Mouse (Mus musculus) heart, embryonic 12.5 days (tissue): ENCODE data around the gene Fdps. TPM values are rescaled to one million over a fixed set of nuclear protein-coding genes. Genes with fewer than 3 reads are reported as not detected.

Experiments
- ATAC-seq: fragments of 200-750 bp; cut with Nextera tagmentation; 2 replicates; pipeline ENCODE4 v1.8.0; 2017; ENCODE audit warnings: moderate TSS enrichment, moderate library complexity; ENCODE audit not compliant: insufficient number of reproducible peaks, low FRiP score
- H3K27ac ChIP-seq: fragments of 300-500 bp; sonication (generic); 2 replicates; pipeline ENCODE4 v1.5.1; 2016; ENCODE audit warnings: mild to moderate bottlenecking, moderate library complexity; ENCODE audit not compliant: poor library complexity, severe bottlenecking
- H3K27me3 ChIP-seq: fragments of 300-500 bp; sonication (generic); replicated peaks from 2 replicates; pipeline ENCODE4 v1.6.1; 2016; ENCODE audit warnings: mild to moderate bottlenecking, moderate library complexity
- H3K36me3 ChIP-seq: fragments of 300-500 bp; sonication (generic); 2 replicates; pipeline ENCODE4 v1.6.1; 2016; ENCODE audit warnings: mild to moderate bottlenecking, moderate library complexity
- H3K4me1 ChIP-seq: fragments of 300-500 bp; sonication (generic); replicated peaks from 2 replicates; pipeline ENCODE4 v1.6.1; 2016; ENCODE audit warnings: mild to moderate bottlenecking
- H3K4me2 ChIP-seq: fragments of 300-500 bp; sonication (generic); 2 replicates; pipeline ENCODE4 v1.6.1; 2016; ENCODE audit warnings: mild to moderate bottlenecking, moderate library complexity
- H3K4me3 ChIP-seq: fragments of 300-500 bp; sonication (generic); 2 replicates; pipeline ENCODE4 v1.5.1; 2016; ENCODE audit warnings: mild to moderate bottlenecking
- H3K9ac ChIP-seq: fragments of 300-500 bp; sonication (generic); 2 replicates; pipeline ENCODE4 v1.6.1; 2016; ENCODE audit warnings: mild to moderate bottlenecking, moderate library complexity
- H3K9me3 ChIP-seq: fragments of 300-500 bp; sonication (generic); replicated peaks from 2 replicates; pipeline ENCODE4 v1.6.1; 2016; ENCODE audit warnings: mild to moderate bottlenecking, moderate library complexity
- WGBS: fragments of 180-500 bp; shearing (Covaris S2); methylation state at CpG from one replicate; pipeline ENCODE4 v1.1.7; 2016; 5-methylcytosine and 5-hydroxymethylcytosine counted together
- polyA plus RNA-seq: library from polyadenylated mRNA; unstranded; fragments of >200 nt; fragmentation: Nextera tagmentation; extraction: Ambion mirVana; gene quantifications from 2 replicates; pipeline ENCODE4 v1.2.1, GENCODE M21; 2016

Fdps gene
- polyA plus RNA-seq, 1 experiment from 2014 or later = 136 TPM

DNA sequence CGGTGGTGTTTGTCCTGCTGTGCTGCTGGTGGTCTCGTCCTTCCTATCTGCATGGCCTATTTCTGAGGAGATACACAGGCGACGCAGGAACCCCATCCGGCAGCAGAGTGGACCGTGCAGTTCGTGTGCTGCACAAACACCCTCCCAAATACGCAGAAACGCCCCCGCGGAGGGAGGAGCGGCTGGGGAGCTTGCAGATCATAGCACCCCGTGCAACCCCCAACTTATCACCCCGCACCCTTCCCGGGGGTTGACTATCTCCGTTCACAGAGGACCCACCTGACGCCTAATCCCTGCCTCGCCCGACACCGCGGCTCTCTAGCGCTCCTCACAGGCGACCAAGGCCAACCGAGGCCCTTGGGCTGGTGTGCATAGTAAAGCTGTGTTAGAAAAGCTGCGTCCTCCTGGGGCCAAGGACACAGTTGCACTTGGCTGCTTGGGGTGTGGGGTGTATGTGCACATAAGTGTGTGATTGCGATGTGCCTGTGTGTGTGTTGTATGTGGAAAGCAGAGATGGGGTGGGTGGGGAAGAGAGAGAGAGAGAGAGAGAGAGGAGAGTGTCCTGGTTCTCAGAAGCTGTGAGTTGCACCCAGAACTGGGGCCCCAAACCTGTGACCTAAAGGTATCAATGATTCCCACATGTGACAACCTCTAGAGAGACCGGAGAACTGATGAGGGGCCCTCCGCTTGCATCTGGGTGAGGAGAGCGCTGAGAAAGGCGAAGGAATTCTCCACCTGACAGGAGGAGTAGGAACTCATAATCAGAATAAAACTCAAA, 30.7 kb upstream of the Fdps start:
- H3K27ac ChIP-seq = no peak overlapping the region
- ATAC-seq = peak; percentile 75
- peaks cover 19% of the 10 kb centered on the region for H3K27me3 ChIP-seq
- 12% methylated on average over 30 of the region's 30 CpGs for WGBS
- no peaks in the 10 kb centered on the region for H3K9me3 ChIP-seq
- H3K9ac ChIP-seq = peak overlapping the region; percentile 49
- peak overlapping the region; percentile 78 for H3K4me2 ChIP-seq
- peak overlapping the region; percentile 48 for H3K4me3 ChIP-seq
- no peaks in the 10 kb centered on the region for H3K36me3 ChIP-seq
- peaks cover 12% of the 10 kb centered on the region for H3K4me1 ChIP-seq

DNA sequence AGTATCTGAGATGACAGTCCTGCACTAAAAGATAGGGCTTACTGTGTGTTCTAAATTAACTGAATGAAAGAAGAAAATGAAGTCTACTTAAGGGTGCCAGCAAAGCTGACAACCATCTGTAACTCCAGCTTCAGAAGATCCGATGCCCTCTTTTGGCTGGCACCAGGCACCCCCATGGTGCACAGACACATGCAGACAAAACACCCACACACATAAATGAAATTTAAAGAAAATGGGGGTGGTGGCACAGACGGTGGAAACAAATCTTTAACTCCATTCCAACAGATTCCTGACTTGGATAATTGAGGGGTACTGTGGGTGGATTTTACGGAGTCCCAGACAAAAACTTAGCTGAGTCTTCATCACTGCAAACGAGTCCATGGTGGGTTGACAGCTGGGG, 30.1 kb upstream of the Fdps start:
- H3K9me3 ChIP-seq = no peaks in the 10 kb centered on the region
- WGBS = 56% methylated on average over 4 of the region's 4 CpGs
- H3K27ac ChIP-seq = no peak overlapping the region
- H3K4me1 ChIP-seq = peaks cover 12% of the 10 kb centered on the region
- ATAC-seq = no peak
- peak overlapping the region; percentile 78 for H3K4me2 ChIP-seq
- peak overlapping the region; percentile 49 for H3K9ac ChIP-seq
- no peaks in the 10 kb centered on the region for H3K36me3 ChIP-seq
- H3K27me3 ChIP-seq = peaks cover 15% of the 10 kb centered on the region
- peak overlapping the region; percentile 48 for H3K4me3 ChIP-seq

DNA sequence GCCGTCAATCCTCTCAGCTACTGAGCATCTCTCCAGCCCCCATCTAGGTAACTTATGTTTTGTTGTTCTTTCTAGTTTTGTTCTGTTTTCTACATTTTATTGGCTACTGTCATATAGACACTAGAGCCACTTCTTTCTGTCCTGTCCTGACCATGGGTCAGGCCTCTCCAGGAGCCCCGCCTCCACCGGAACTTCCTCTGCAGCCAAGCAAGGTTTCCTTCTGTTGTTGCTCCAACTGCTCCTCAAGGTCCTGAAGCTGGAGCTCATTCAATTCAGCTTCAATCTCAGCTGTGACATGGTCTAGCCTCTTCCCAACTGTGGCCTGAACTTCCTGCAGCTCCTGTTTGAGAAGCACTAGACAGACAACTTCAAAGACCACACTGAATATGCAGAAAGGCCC, 28.1 kb upstream of the Fdps start:
- no peaks in the 10 kb centered on the region for H3K36me3 ChIP-seq
- H3K4me1 ChIP-seq = peaks cover 12% of the 10 kb centered on the region
- ATAC-seq = no peak
- peaks cover 4% of the 10 kb centered on the region for H3K27me3 ChIP-seq
- H3K4me3 ChIP-seq = no peak overlapping the region
- no peak overlapping the region for H3K27ac ChIP-seq
- no peak overlapping the region for H3K4me2 ChIP-seq
- WGBS = 87% methylated on average over 3 of the region's 3 CpGs
- no peaks in the 10 kb centered on the region for H3K9me3 ChIP-seq
- no peak overlapping the region for H3K9ac ChIP-seq

DNA sequence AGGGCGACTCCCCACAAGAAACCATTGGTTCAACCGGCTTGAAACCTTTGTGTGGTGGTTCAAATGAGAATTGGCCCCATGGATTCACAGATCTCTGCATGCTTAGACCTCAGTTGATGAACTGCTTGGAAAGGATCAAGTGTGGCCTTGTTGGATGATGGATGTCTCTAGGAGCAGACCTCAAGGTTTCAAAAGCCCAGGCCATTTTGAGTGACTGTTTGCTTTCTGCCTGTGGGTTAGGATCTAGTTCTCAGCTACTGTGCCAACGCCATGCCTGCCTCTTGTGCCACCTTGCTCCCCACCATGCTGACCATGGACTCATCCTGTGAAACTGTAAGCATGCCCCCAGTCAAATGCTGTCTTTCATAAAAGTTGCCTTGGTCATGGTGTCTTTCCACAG, 24.2 kb upstream of the Fdps start:
- Histone ChIP-seq H3K4me1 (peaks cover 8% of the 10 kb centered on the region), H3K4me3 (no peak overlapping the region), H3K9ac (no peak overlapping the region), H3K4me2 (no peak overlapping the region), H3K36me3 (no peaks in the 10 kb centered on the region), H3K27me3 (no peaks in the 10 kb centered on the region), H3K27ac (no peak overlapping the region), H3K9me3 (no peaks in the 10 kb centered on the region)
- WGBS = 85% methylated on average over 3 of the region's 3 CpGs
- no peak for ATAC-seq

DNA sequence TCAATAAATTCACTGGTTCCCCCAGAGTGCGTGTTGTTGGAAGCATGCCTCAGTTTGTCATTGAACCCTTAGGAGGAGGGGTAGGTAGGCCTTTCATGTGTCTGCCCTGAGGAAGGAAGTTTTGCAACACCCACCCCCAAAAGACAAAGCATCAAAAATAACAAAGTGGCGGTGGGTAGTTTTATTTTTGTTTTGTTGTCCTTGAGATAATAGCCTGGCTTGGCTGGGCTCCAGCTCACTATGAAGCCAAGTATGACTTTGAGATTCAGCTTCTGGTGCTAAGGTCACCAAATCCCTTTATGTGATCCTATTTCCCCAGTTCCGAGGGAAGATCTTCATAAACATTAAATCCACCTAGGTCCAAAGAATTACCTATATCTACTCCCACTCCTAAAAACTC, 22.5 kb upstream of the Fdps start:
- no peaks in the 10 kb centered on the region for H3K9me3 ChIP-seq

DNA sequence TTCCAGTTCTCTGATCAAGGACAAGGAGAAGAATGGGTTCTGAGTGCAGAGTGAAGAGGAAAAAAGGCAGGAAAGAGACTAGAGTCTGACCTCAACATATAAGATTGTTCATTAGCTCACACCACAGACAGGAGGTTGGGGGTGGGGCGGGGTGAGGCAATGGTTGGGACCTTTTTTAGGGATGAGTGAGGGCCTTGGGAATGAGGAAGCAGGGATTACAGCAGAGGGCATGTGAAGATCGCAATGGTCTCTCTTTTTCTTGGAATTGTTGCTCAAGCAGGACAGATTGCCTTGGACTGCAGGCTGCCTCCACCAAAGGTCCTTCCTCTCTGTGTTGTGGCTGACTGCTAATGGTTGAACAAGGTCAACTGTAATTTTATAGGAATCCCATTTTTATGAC, 21.6 kb upstream of the Fdps start:
- no peak for ATAC-seq
- 65% methylated on average over 2 of the region's 2 CpGs for WGBS
- no peaks in the 10 kb centered on the region for H3K36me3 ChIP-seq
- H3K9ac ChIP-seq = no peak overlapping the region
- H3K27ac ChIP-seq = no peak overlapping the region
- no peaks in the 10 kb centered on the region for H3K9me3 ChIP-seq
- H3K4me2 ChIP-seq = no peak overlapping the region
- no peak overlapping the region for H3K4me3 ChIP-seq
- peaks cover 8% of the 10 kb centered on the region for H3K4me1 ChIP-seq
- H3K27me3 ChIP-seq = no peaks in the 10 kb centered on the region

More for the DNA sequence above, 22.5 kb upstream of the Fdps start:
- ATAC-seq = no peak
- H3K4me3 ChIP-seq = no peak overlapping the region
- no peaks in the 10 kb centered on the region for H3K27me3 ChIP-seq
- H3K4me2 ChIP-seq = no peak overlapping the region
- no peak overlapping the region for H3K9ac ChIP-seq
- WGBS = 60% methylated on average over 3 of the region's 3 CpGs
- H3K4me1 ChIP-seq = peaks cover 8% of the 10 kb centered on the region
- no peaks in the 10 kb centered on the region for H3K36me3 ChIP-seq
- no peak overlapping the region for H3K27ac ChIP-seq

DNA sequence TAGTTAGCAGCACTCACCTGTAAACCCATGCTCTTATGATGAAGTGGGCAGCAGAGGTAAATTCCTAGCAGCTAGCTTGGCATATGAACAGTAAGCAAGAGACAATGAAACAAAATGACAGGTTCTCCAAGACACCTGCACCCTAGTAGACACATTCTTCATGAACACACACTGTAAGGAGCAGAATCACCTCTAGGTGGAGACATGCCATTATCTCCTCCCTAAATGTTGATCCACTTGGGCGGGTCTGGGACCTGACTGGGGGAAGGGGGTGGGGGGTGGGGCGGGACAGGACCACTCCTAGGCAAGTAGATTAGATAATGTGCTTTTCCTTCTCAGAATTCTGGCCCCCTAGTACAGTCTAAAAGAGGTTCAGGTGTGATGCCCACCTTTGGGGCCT, 13.8 kb upstream of the Fdps start:
- Histone ChIP-seq H3K27me3 (no peaks in the 10 kb centered on the region), H3K4me2 (no peak overlapping the region), H3K9ac (no peak overlapping the region), H3K36me3 (no peaks in the 10 kb centered on the region), H3K4me3 (no peak overlapping the region), H3K27ac (no peak overlapping the region), H3K4me1 (no peaks in the 10 kb centered on the region), H3K9me3 (peaks cover 5% of the 10 kb centered on the region; the same call in 1 of the 2 replicates)
- peak; percentile 51; the same call in 1 of the 2 replicates for ATAC-seq
- 2% methylated on average over 2 of the region's 2 CpGs for WGBS

DNA sequence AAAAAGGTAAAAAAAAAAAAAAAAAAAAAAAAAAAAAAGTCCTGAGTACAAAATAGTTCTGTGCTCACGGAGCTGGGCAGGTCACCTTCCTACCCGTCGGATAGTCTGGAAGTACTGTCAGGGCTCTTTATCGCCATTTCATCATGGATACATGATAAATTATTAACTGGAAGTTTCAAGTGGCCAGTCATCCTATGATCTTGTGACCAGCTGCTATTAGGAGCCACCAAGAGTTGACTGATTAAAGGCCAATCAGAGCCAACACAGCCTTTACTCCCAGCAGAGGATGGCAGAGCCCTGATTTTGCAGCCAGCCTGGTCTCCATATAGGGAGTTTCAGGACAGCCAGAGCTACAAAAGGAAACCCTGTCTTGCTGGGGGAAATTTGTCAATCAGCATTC, 11.3 kb upstream of the Fdps start:
- Histone ChIP-seq H3K9me3 (peaks cover 5% of the 10 kb centered on the region; the same call in 1 of the 2 replicates), H3K4me1 (no peaks in the 10 kb centered on the region), H3K27ac (no peak overlapping the region), H3K36me3 (no peaks in the 10 kb centered on the region), H3K9ac (no peak overlapping the region), H3K27me3 (no peaks in the 10 kb centered on the region), H3K4me3 (no peak overlapping the region), H3K4me2 (no peak overlapping the region)
- ATAC-seq = no peak
- WGBS = 79% methylated on average over 4 of the region's 4 CpGs

DNA sequence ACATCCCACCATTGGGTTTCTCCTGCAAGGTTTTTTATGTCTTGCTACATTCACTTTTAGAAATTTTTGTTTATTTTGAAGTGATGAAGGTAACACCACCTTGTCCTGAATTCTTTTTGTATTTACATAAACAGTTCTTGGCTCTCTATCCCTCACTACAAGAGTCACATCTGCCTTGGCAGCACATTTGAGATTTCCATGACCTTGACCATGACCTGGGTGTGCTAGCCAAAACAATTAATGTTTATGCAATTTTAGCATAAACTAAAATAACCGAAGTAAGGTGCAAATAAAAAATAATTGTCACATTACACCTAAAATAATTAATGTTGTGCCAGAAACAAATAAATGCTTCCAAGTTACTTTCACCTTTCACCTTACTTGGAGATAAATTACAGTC, 6.4 kb upstream of the Fdps start:
- Histone ChIP-seq H3K27me3 (no peaks in the 10 kb centered on the region), H3K4me1 (no peaks in the 10 kb centered on the region), H3K27ac (no peak overlapping the region), H3K4me2 (no peak overlapping the region), H3K4me3 (no peak overlapping the region), H3K36me3 (no peaks in the 10 kb centered on the region), H3K9me3 (no peaks in the 10 kb centered on the region), H3K9ac (no peak overlapping the region)
- no peak for ATAC-seq
- 53% methylated on average over 1 of the region's 1 CpGs for WGBS

DNA sequence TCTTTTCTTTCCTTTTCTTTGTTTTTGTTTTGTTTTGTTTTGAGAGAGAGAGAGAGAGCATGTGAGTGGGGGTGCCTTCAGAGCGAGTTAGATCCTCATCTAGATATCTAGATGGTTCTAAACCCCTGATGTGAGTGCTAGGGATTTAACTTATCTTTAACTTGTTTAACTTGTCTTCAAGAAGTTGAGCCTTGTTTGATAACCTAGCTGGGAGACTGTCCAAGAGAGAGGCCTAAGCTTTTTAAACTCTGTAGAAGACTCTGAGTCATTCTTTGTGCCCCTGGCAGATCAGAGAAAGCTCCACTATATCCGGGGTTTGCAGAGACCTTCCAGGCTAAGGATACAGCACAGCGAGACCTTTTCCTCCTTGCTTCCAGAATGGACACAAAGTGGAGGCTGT, 5.8 kb upstream of the Fdps start:
- Histone ChIP-seq H3K9me3 (no peaks in the 10 kb centered on the region), H3K4me3 (no peak overlapping the region), H3K9ac (no peak overlapping the region), H3K4me2 (no peak overlapping the region), H3K36me3 (no peaks in the 10 kb centered on the region), H3K27ac (no peak overlapping the region), H3K27me3 (no peaks in the 10 kb centered on the region), H3K4me1 (no peaks in the 10 kb centered on the region)
- no peak for ATAC-seq
- 44% methylated on average over 3 of the region's 3 CpGs for WGBS

DNA sequence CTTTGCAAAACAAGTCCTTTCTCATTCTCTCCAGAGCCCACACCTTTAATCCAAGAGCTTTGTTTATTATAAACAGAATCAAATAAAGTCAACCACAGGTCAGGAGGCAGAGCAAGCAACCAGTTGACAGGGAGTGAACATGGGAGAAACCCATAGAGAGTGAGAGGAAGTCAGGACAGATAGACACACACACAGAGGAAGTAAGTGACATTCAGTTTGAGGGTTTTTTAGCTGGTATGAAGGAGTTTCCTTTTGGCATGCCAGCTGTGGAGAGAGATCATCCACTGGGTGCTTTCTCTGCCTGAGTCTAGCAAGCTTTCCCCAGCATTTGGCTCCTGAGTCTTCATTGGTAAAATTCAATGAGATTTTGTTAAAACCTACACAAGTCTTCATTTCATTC, 5.1 kb upstream of the Fdps start:
- no peaks in the 10 kb centered on the region for H3K9me3 ChIP-seq
- H3K9ac ChIP-seq = no peak overlapping the region
- no peaks in the 10 kb centered on the region for H3K36me3 ChIP-seq
- no peak for ATAC-seq
- H3K4me3 ChIP-seq = no peak overlapping the region
- H3K4me1 ChIP-seq = no peaks in the 10 kb centered on the region; the same call in 1 of the 2 replicates
- no peak overlapping the region for H3K27ac ChIP-seq
- no peak overlapping the region for H3K4me2 ChIP-seq
- no peaks in the 10 kb centered on the region for H3K27me3 ChIP-seq

DNA sequence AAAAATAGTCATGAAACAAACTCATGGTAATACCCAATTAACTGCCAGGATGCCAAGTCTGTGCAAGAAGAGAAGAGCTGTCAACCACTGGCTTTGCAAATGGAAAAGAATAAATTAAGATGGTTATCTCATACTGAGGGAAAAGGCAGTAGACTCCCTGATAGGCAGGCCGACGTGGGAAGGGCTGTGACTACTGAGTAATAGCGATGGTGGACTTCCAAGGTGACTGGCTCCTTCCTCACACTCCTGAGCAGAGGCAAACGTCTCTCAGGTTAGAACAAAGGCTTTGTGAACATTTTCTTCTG, 1.5 kb upstream of the Fdps start:
- Histone ChIP-seq H3K4me3 (no peak overlapping the region), H3K4me2 (no peak overlapping the region), H3K36me3 (peaks cover 19% of the 10 kb centered on the region), H3K9ac (no peak overlapping the region), H3K9me3 (no peaks in the 10 kb centered on the region), H3K4me1 (peaks cover 17% of the 10 kb centered on the region), H3K27me3 (no peaks in the 10 kb centered on the region), H3K27ac (no peak overlapping the region)
- no peak for ATAC-seq
- whole genome bisulfite sequencing = 69% methylated on average over 4 of the region's 4 CpGs
